Mouse (Mus musculus) liver (tissue): ENCODE results near the gene Abcc4.
"Not testable (repeated sequence)": the region's sequence is repeated elsewhere in the genome, so short reads cannot be mapped to it uniquely, and the experiment has no call there.

ENCODE experiments used
- DNase-seq: peaks from one replicate; pipeline ENCODE4 v3.0.0-alpha.2; 2020; ENCODE audit warnings: mixed read lengths

The Abcc4 gene

DNA sequence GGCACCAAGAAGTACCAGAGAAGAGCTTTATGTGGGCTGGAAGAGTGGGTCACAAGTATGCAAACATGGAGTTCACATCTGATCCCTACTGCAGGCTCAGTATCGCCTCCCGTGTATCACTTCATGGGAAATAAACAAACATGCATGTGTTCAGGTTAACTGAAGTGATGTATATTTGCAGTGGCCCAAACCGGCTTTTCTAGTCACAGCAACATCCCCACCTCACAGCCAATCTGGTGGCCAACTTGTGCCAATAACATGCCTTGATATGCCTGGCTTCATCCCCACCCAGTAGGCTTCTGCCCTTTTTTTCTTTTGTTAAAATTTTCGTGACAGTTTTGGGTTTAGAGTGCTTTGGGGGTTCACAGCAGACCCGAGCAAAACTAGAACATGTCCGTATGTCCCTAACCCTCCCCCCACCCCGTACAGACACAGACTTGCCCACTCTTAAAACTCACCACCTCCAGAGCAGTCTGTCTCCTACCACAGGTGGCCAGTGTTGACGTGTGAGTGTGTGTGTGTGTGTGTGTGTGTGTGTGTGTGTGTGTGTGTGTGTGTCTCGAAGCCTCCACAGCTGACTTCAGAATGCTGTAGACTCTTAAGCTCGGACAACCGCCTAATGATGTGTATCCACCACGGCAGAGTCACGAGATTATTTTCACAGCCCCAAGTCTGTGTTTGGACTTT, 29.6 kb downstream of the Abcc4 start:
- DNase-seq = no peak

DNA sequence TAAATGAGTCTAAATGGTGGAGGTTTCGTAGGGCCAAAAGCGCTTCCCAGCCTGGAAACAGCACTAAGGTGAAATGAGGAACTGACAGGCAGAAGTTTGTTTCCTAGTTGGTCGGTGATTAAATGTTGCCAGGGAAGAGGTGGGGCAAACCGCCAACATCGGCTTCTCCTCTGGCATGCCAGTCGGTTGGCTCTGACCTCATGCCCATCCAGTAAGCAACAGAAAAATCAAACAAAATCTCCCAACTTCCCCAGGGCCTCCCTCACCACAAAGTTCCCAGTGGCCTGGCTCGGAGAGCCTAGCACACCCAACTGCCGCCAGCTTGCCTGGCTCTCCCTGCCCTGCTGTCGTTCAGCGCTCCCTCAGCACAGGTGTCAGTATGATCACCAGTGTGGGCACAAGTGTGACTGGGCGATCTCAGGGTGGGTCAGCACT, 31.3 kb downstream of the Abcc4 start:
- DNase-seq = no peak

- DNase-seq = no peak
Measured at GRCm38 (mm10) chr14:118674224-118674623, 31.8 kb downstream of the Abcc4 start.

GRCm38 (mm10) chr14:118673501-118673900, 32.5 kb downstream of the Abcc4 start:
- DNase-seq = no peak

DNA sequence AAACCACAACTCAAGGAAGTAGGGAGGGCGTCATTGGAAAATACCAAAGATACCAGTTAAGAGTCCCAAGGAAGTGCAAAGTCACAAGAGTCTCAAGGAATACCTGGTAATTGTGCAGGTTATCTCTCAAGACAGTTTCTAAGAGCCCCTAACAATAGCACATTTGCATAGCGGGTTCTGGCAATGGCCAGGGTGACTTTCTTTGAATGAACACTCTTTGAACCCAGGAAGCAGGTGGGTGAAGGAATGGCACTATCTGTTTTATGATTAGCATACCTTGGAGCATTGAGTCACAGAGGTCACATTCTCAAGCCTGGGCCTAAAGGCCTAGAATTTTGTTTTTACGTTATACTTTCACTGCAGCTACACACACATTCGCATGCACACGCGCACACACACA, 33.1 kb downstream of the Abcc4 start:
- DNase-seq = not testable (repeated sequence)

- DNase-seq = no peak
Measured at GRCm38 (mm10) chr14:118667499-118667898, 38.5 kb downstream of the Abcc4 start.

- DNase-seq = no peak
Measured at GRCm38 (mm10) chr14:118664661-118665060, 41.4 kb downstream of the Abcc4 start.

- no peak for DNase-seq
Measured at GRCm38 (mm10) chr14:118662625-118663276, 43.3 kb downstream of the Abcc4 start.

- DNase-seq = no peak
Measured at GRCm38 (mm10) chr14:118662124-118662523, 43.9 kb downstream of the Abcc4 start.

DNA sequence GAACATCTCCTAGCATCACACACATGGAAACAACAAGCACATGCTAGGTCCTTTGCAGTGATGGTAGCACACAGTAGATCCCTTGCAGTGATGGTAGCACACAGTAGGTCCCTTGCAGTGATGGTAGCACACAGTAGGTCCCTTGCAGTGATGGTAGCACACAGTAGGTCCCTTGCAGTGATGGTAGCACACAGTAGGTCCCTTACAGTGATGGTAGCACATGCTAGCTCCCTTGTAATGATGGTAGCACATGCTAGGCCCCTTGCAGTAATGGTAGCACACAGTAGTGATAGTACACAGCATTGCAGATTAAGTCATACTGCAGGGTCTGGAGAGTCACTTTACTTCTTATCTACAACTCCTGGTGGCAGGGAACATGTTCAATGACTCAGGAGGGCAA, 46.8 kb downstream of the Abcc4 start:
- DNase-seq = no peak

DNA sequence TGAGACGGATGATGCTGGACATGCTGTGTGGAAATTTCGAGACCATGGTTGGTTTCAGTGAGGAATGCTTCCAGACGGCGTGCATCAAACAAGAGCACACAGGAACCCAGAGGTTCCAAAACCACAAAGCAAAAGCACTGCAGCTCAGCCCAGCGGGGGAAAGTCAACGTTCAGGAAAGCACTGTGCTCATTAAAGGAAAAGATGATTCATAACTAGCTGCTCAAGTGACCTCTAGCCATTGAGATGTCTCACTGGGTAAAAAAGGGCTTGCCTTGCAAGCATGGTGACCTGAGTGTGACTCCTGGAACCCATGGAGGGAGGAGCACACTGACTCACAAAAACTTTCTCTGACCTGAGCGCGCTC, 47.7 kb downstream of the Abcc4 start:
- DNase-seq = no peak

- DNase-seq = no peak
Measured at GRCm38 (mm10) chr14:118657673-118658327, 48.2 kb downstream of the Abcc4 start.

DNA sequence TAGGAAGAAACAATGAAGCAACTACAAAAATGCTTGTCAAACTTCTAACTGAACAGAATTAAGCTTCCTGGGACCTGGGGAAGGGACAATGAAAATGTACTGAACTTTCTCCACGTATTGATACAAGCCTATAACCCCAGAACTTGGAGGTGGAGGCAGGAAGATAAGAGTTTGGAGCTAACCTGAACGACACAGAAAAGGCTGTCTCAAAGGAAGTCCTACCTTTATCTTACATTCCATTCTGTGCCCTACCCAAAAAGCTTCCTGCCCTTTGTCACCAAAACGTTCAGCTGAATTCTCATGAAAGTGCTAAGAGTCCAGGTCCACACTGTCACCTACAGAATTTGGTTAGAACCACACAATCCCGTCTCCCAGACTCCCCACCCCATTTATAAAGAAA, 48.8 kb downstream of the Abcc4 start:
- no peak for DNase-seq

GRCm38 (mm10) chr14:118656036-118656435, 50.0 kb downstream of the Abcc4 start:
- DNase-seq = no peak

GRCm38 (mm10) chr14:118654903-118655302, 51.1 kb downstream of the Abcc4 start:
- no peak for DNase-seq

DNA sequence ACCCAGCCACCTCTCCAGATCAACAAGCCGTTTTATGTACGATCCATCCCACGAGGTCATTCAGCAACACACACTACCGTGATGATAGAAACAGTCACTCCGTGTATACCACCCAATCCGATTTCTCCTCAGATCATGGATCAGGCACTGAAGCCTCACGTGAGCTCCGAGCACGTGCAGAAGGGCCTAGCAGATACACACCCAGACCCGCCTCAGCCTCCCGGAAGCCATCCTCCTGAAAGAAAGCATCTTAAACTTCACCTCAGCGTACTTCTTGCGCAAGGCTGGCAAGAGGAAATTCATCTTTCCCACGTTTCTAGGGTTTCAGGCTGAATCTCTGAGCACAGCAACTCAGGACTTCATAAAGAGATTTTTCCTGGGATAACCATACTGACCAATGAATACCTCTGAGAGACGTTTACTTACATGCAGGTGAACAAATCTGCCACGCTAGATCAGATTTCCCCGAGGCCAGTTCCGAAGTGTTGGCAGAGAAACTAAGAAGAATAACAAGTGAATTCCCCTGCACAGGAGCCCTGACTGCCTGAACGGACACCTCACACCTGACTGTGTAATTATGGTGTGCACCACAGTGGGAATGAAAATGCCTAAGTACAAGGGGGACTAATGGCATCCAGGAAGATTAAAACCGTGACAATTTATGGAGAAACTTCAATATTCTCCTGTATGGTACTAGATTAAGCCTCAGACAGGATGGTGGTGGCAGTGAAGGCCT, 54.1 kb downstream of the Abcc4 start:
- DNase-seq = no peak

- DNase-seq = no peak
Measured at GRCm38 (mm10) chr14:118649895-118650256, 56.1 kb downstream of the Abcc4 start.

DNA sequence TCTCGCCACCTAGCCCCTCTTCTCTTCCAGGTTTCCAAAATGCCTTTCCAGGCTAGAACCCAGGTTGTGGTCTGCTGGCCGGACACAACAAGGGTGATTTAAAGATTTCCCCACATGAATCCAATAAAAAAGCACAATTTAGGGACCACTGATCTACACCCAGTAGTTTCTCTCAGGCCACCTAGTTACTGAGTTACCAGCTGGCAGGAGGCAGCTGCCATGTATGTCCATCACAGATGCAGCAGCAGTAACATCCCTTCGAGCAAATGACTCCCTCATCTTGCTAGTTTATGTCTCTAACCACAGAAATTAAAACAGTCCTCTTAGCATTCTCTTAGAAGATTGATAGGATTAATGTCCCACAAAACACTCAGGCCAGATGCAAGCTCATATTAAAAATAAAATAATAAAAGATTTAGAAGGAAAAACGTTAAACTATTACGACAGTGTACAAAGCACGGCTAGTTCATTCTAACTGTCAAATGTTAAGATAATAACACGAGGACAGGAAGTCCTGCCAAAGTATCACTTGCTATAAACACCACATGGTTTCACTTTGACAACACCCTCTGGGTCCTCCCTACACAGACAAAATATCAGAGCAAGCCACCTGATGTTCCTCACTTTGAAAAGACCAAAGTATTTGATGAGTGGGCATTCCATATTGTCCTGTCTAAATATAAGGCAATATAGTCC, 56.7 kb downstream of the Abcc4 start:
- DNase-seq = no peak

DNA sequence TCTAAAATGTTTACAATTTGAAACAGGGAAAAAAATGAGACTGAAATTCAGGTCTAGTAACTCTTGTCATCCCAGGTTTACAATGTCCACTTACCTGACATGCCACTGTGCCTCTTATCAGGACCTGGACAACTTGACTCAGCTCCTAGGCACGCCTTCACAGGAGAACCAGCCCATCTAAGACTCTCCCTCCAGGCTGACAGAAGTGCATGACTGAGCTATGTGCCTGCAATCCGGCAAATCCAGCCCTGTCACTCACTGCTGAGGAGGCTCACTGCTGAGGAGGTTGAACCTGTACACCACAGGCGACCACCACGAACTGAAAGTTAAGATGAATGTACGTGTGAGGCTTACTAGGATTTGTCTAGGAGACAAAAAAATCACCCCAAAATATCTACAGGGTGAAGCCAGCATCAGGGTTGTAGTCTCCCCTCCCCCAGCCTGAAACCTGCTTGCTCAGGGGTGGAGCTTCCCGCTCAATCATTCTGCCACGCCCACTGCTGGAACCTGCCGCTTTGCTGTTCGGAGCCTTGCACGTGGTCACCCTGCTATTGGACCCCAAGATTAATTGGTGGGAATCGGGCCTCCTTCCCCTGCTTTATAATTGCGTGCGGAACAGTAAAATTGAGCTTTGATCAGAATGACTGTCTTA, 63.0 kb downstream of the Abcc4 start:
- DNase-seq = peak; percentile 58

DNA sequence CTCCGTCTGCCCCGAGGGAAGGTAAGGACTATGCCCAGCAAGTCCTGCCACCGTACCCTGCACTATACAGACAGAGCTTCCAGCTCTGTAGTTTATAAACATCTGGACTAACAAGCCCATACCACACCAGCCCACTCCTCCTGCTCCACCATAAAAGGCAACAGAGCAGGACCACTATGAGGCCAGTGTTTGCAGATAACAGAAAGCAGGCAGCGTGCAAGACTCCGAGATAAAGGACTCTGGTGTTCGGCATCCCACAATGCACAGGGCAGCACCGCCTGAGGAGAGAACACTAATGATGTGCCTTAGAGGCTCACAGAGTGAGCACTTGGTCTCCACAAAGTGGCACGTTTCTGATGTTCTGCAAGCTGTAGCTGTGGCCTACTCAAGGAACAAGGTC, 63.9 kb downstream of the Abcc4 start:
- DNase-seq = peak; percentile 75

DNA sequence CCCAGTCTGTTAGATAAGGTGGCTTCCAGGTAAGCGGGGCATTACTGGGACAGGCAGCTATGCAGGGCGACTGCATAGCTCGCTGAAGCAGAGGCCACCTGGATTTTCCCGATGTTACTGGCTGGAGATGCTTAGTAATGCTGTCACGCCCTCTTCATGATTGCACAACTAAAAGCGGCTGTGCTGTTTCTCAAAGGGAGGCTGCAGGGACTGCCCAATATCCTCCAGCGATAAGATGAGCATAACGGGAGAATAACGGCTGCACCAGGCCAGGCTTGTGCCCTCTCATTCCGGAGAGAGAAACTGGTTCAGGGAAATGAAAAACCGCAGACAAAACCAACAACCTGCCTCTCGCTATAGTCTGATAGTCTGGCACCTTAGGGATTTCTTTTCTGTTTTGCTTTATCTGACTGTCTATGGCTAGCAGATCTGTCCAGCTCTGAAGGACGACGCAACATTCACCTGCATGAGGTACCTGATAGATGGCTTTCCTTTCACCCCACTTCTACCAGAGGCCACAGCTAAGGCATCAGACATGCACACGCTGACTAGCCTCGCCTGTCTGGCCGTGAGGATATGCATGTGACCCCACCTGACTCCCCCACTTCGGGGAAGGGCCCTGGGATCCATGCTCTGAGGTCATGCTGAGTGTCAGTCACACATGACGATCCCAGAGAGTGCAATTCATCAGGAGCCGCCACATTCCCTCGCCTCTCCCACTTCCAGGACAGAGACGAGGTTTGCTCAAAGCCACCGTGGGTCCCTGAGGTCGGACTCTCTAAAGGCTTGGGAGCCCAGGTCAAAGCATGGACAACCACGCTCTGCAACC, 67.4 kb downstream of the Abcc4 start:
- DNase-seq = no peak
